Mouse (Mus musculus) erythroblast, embryonic 14.5 days (primary cell): ENCODE measurements around the gene Dpep3. TPM values are rescaled to one million over a fixed set of nuclear protein-coding genes. Genes with fewer than 3 reads are reported as not detected.
"Not testable (repeated sequence)": the region's sequence is repeated elsewhere in the genome, so short reads cannot be mapped to it uniquely, and the experiment has no call there.

ENCODE experiments used
- H3K27me3 ChIP-seq: 2 replicates; pipeline ENCODE4 v1.6.1; 2012; ENCODE audit warnings: inconsistent platforms; ENCODE audit not compliant: control insufficient read depth
- H3K36me3 ChIP-seq: 2 replicates; pipeline ENCODE4 v1.6.1; 2012; ENCODE audit warnings: mild to moderate bottlenecking, inconsistent platforms; ENCODE audit not compliant: control insufficient read depth
- H3K4me1 ChIP-seq: 2 replicates; pipeline ENCODE4 v1.6.1; 2012; ENCODE audit warnings: inconsistent platforms; ENCODE audit not compliant: control insufficient read depth
- H3K4me3 ChIP-seq: replicated peaks from 2 replicates; pipeline ENCODE3; 2012; ENCODE audit warnings: moderate library complexity, mild to moderate bottlenecking, inconsistent platforms
- H3K9me3 ChIP-seq: 2 replicates; pipeline ENCODE4 v1.6.1; 2012; ENCODE audit warnings: low read length, inconsistent platforms, mixed read lengths; ENCODE audit not compliant: control insufficient read depth
- GATA1 ChIP-seq: IDR thresholded peaks from 2 replicates; pipeline ENCODE4 v1.6.1; 2012; ENCODE audit warnings: low read length, inconsistent platforms, mixed read lengths
- TAL1 ChIP-seq: IDR thresholded peaks from 3 replicates; pipeline ENCODE4 v1.6.1; 2012; ENCODE audit warnings: low read length, inconsistent platforms, mixed read lengths
- polyA plus RNA-seq: library from polyadenylated mRNA; stranded (reverse); fragments of >175 nt; gene quantifications from 2 replicates; pipeline ENCODE4 v1.2.3, GENCODE M21; 2012

Dpep3 gene
- polyA plus RNA-seq, 1 experiment = not detected

DNA sequence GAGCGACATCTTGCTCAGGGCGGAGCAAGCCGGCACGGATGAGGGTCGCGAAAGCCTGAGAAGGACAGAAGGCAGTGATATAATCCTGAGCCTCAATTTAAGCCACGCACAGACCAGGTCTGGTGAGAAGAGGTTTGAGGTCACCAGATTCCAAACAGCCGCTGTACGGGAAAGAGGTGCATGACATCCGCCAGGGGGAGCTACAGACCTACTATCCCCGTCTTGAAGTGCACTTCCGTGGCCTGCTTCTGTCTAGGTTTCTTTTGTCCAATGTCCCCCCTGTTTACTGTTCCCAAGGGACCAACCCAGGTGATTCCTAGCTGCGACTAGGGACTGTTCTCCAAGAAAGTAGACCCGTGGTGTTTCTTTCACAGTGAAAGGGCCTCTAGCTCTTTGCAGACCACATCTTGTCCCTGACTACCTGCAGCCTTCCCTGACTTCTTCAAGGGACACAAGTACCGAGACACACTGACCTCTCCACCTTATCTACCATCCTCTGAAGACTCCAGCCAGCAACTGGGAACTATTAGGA is 11.7 kb upstream of the Dpep3 start, which contains the start of gene Dus2:
TSS of gene Dus2 (plus strand) at position 482 of the 532 bp plus-strand sequence.
- Histone ChIP-seq H3K4me3 (no peak within 1 kb of the TSS), H3K36me3 (no peaks in the 10 kb centered on the region), H3K27me3 (peaks cover 15% of the 10 kb centered on the region), H3K9me3 (no peaks in the 10 kb centered on the region), H3K4me1 (peaks cover 10% of the 10 kb centered on the region)
- TF ChIP-seq GATA1 = no peak
- TF ChIP-seq TAL1 = no peak

DNA sequence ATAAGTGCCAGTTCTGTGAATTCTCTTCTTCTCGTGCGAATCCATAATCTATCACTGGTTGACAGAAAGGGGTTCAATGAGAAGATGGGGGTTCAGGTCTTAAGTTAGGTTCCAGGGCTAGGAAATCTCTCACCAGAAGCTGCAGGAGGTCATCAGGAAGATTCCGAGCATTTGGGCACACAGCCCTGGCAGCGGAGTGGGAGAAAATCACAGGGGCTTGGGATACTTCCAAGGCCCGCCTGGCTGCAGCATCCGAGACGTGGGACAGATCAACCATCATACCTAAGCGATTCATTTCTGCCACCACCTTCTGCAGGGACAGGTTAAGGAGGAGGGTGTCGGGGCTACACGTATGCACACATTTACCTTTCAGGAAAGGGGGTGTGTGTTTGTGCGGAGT is 9.3 kb upstream of the Dpep3 start:
- H3K27me3 ChIP-seq = peaks cover 17% of the 10 kb centered on the region
- H3K4me3 ChIP-seq = no peak overlapping the region

GRCm38 (mm10) chr8:105983406-105983805 is 4.2 kb upstream of the Dpep3 start:
- H3K4me3 ChIP-seq, H3K36me3 ChIP-seq, H3K4me1 ChIP-seq, H3K9me3 ChIP-seq: not testable (repeated sequence)
- H3K27me3 ChIP-seq = peaks cover 12% of the 10 kb centered on the region

More for the DNA sequence above, 9.3 kb upstream of the Dpep3 start:
- no peaks in the 10 kb centered on the region for H3K9me3 ChIP-seq
- no peaks in the 10 kb centered on the region for H3K36me3 ChIP-seq
- H3K4me1 ChIP-seq = peaks cover 10% of the 10 kb centered on the region
- TF ChIP-seq GATA1 (no peak), TAL1 (no peak)

DNA sequence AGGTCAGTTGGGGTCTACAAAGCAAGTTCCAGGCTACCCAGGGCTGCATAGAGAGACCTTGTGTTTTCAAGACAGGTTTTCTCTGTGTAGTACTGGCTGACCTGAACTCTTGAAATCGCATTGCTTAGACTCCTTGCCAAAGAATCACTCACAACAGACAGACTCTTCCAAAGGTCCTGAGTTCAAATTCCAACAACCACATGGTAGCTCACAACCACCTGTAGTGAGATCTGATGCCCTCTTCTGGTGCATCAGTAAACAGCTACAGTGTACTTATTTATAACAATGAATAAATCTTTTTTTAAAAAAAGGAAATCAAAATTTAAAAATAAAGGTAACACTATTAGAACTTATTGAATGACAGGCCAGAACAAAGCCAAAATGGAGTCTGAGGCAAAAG is 1.9 kb upstream of the Dpep3 start:
- Histone ChIP-seq H3K9me3 (peaks cover 5% of the 10 kb centered on the region), H3K36me3 (no peaks in the 10 kb centered on the region), H3K4me3 (no peak overlapping the region), H3K4me1 (peaks cover 17% of the 10 kb centered on the region), H3K27me3 (peaks cover 9% of the 10 kb centered on the region)
- no peak for TF ChIP-seq GATA1
- TF ChIP-seq TAL1 = no peak

- Histone ChIP-seq H3K4me1 (peaks cover 32% of the 10 kb centered on the region), H3K9me3 (peaks cover 5% of the 10 kb centered on the region), H3K27me3 (no peaks in the 10 kb centered on the region), H3K4me3 (no peak overlapping the region), H3K36me3 (no peaks in the 10 kb centered on the region)
- TF ChIP-seq TAL1 = no peak
- TF ChIP-seq GATA1 = no peak
Measured at GRCm38 (mm10) chr8:105975363-105975762, 3.9 kb downstream of the Dpep3 start.

GRCm38 (mm10) chr8:105971019-105971720 is 8.1 kb downstream of the Dpep3 start:
- Histone ChIP-seq H3K9me3 (no peaks in the 10 kb centered on the region), H3K4me3 (no peak overlapping the region), H3K27me3 (no peaks in the 10 kb centered on the region), H3K36me3 (no peaks in the 10 kb centered on the region), H3K4me1 (peaks cover 41% of the 10 kb centered on the region)
- TF ChIP-seq TAL1 = no peak
- no peak for TF ChIP-seq GATA1

- Histone ChIP-seq H3K9me3 (no peaks in the 10 kb centered on the region), H3K36me3 (peaks cover 3% of the 10 kb centered on the region), H3K4me3 (no peak overlapping the region), H3K4me1 (peaks cover 47% of the 10 kb centered on the region), H3K27me3 (no peaks in the 10 kb centered on the region)
- TF ChIP-seq TAL1 = no peak
Measured at GRCm38 (mm10) chr8:105969367-105969766, 9.9 kb downstream of the Dpep3 start.

GRCm38 (mm10) chr8:105966692-105967311 is 12.4 kb downstream of the Dpep3 start:
- Histone ChIP-seq H3K4me1 (peaks cover 64% of the 10 kb centered on the region), H3K4me3 (peak overlapping the region; percentile 88), H3K27me3 (no peaks in the 10 kb centered on the region), H3K9me3 (no peaks in the 10 kb centered on the region), H3K36me3 (peaks cover 14% of the 10 kb centered on the region)
- TF ChIP-seq TAL1 = no peak
- no peak for TF ChIP-seq GATA1

DNA sequence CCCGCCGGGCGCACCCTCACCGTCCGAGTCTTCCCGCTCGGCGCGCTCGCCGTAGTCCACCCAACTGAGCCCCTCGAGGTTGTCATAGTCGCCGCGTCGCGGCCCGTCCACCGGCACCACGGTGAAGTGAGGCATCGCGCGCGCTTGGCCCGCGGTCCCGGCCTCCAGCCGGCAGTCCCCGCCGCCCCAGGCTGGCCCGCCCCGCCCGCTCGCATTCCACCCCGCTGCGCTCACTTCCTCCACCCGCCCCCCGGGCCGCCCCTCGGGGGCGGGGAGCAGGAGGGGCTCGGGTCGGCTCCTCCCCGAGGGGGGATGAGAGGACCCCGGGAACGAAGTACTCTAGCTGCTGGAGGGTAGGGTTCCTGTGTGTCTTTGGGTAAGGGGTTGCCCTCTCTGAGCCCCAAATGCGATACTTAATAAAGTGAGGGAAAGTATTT is 13.3 kb downstream of the Dpep3 start, which contains the start of gene Slc12a4:
TSS of gene Slc12a4 (minus strand) at position 193 of the 437 bp plus-strand sequence.
- no peak for TF ChIP-seq GATA1
- no peak for TF ChIP-seq TAL1
- no peaks in the 10 kb centered on the region for H3K9me3 ChIP-seq
- H3K27me3 ChIP-seq = no peaks in the 10 kb centered on the region
- H3K36me3 ChIP-seq = peaks cover 14% of the 10 kb centered on the region
- peak within 1 kb of the TSS; percentile 88 for H3K4me3 ChIP-seq
- peaks cover 73% of the 10 kb centered on the region for H3K4me1 ChIP-seq
